Mouse (Mus musculus) skeletal muscle tissue, adult 2 months (tissue): ENCODE results near the gene Olfr1326-ps1.

ENCODE experiments used
- DNase-seq: peaks from one replicate; pipeline ENCODE4 v3.0.0-alpha.2; 2012; ENCODE audit warnings: low read depth, low spot score

Olfr1326-ps1 gene

DNA sequence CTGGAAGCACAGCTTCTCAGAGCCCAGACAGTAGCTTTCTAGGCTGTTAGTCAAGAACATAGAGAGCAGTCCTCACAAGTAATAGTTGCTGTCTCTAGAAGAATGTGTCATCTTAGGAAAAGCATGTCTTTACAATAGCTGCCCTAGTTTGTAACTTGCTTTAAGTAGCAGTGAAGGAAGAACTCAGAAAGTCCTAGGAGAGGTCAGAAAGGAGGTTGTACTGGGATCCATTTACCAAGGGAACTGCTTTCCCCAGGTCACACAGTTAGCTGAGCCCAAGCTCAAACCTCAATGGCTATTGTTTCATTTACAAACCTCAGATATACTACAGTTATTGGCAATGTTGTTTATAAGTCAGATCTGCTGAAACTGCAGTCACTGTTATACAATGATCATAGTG, at the start of gene Olfr1326-ps1:
Gene Olfr1326-ps1 (minus strand): TSS at position 101 of the 400 bp plus-strand sequence.
- no peak for DNase-seq

DNA sequence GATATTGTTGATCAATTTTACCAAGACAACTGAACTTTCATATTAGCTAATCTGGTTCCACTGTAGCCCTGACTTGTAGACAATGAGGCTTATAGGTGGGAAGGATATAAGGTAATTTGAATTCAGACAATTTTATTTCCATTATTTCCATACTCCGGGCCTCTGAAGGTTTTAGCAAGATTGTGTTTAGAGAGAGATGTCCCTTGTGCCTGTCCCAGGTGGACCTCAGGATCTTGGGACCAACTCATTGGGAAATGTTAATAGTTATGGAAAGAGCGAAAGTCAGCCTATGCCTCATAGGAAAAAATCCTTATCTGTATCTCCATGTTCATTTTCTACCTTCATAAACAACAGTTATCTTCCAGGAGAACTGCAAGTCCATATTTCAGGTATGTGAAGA, 17.7 kb upstream of the Olfr1326-ps1 start, which contains the start of gene Olfr1325:
Gene Olfr1325 (plus strand): TSS at position 301 of the 400 bp plus-strand sequence.
- DNase-seq: no peak
